Mouse (Mus musculus) forebrain, embryonic 12.5 days (tissue): ENCODE measurements around the gene Map3k15. TPM values are rescaled to one million over a fixed set of nuclear protein-coding genes. Genes with fewer than 3 reads are reported as not detected.

ENCODE experiments used
- ATAC-seq: fragments of 200-750 bp; cut with Nextera tagmentation; 2 replicates; pipeline ENCODE4 v1.8.0; 2017; ENCODE audit warnings: moderate TSS enrichment; ENCODE audit not compliant: low FRiP score
- H3K27ac ChIP-seq: fragments of 300-500 bp; sonication (generic); 2 replicates; pipeline ENCODE4 v1.5.1; 2016; ENCODE audit warnings: mild to moderate bottlenecking
- H3K27me3 ChIP-seq: fragments of 300-500 bp; sonication (generic); 2 replicates; pipeline ENCODE4 v1.6.1; 2016; ENCODE audit warnings: mild to moderate bottlenecking
- H3K36me3 ChIP-seq: fragments of 300-500 bp; sonication (generic); replicated peaks from 2 replicates; pipeline ENCODE4 v1.6.1; 2016; ENCODE audit warnings: mild to moderate bottlenecking
- H3K4me1 ChIP-seq: fragments of 300-500 bp; sonication (generic); 2 replicates; pipeline ENCODE4 v1.6.1; 2016
- H3K4me2 ChIP-seq: fragments of 300-500 bp; sonication (generic); 2 replicates; pipeline ENCODE4 v1.6.1; 2016; ENCODE audit warnings: mild to moderate bottlenecking, moderate library complexity
- H3K4me3 ChIP-seq: fragments of 300-500 bp; sonication (generic); replicated peaks from 2 replicates; pipeline ENCODE4 v1.5.1; 2016; ENCODE audit warnings: mild to moderate bottlenecking
- H3K9ac ChIP-seq: fragments of 300-500 bp; sonication (generic); 2 replicates; pipeline ENCODE4 v1.6.1; 2016; ENCODE audit warnings: mild to moderate bottlenecking
- H3K9me3 ChIP-seq: fragments of 300-500 bp; sonication (generic); 2 replicates; pipeline ENCODE4 v1.6.1; 2016
- WGBS: fragments of 180-500 bp; shearing (Covaris S2); methylation state at CpG from one replicate; pipeline ENCODE4 v1.1.7; 2016; 5-methylcytosine and 5-hydroxymethylcytosine counted together
- polyA plus RNA-seq: library from polyadenylated mRNA; unstranded; fragments of >200 nt; fragmentation: Nextera tagmentation; extraction: Ambion mirVana; gene quantifications from 2 replicates; pipeline ENCODE4 v1.2.1, GENCODE M21; 2016

Gene Map3k15
- polyA plus RNA-seq, 1 experiment from 2014 or later, result 0.17 TPM

GRCm38 (mm10) chrX:159976243-159976642, 12.0 kb upstream of the Map3k15 start:
- Histone ChIP-seq H3K4me2 (no peak overlapping the region), H3K27me3 (peaks cover 26% of the 10 kb centered on the region; the same call in 1 of the 2 replicates), H3K9me3 (no peaks in the 10 kb centered on the region), H3K4me3 (no peak overlapping the region), H3K4me1 (no peaks in the 10 kb centered on the region), H3K9ac (no peak overlapping the region), H3K36me3 (no peaks in the 10 kb centered on the region), H3K27ac (no peak overlapping the region)
- 61% methylated on average over 3 of the region's 3 CpGs for WGBS
- no peak for ATAC-seq

GRCm38 (mm10) chrX:159995808-159996207, 7.6 kb downstream of the Map3k15 start:
- Histone ChIP-seq H3K4me1 (no peaks in the 10 kb centered on the region), H3K27ac (no peak overlapping the region), H3K9ac (no peak overlapping the region), H3K27me3 (peaks cover 8% of the 10 kb centered on the region; the same call in 1 of the 2 replicates), H3K36me3 (no peaks in the 10 kb centered on the region), H3K9me3 (no peaks in the 10 kb centered on the region), H3K4me2 (no peak overlapping the region), H3K4me3 (no peak overlapping the region)
- WGBS, result 90% methylated on average over 6 of the region's 6 CpGs
- no peak for ATAC-seq

GRCm38 (mm10) chrX:160053306-160053705, 65.1 kb downstream of the Map3k15 start:
- Histone ChIP-seq H3K9me3 (no peaks in the 10 kb centered on the region), H3K27me3 (peaks cover 8% of the 10 kb centered on the region; the same call in 1 of the 2 replicates), H3K9ac (no peak overlapping the region), H3K27ac (no peak overlapping the region), H3K4me2 (no peak overlapping the region), H3K4me1 (no peaks in the 10 kb centered on the region), H3K4me3 (no peak overlapping the region), H3K36me3 (no peaks in the 10 kb centered on the region)
- no peak for ATAC-seq
- 50% methylated on average over 1 of the region's 1 CpGs for WGBS

- H3K4me3 ChIP-seq, result no peak overlapping the region
- H3K4me2 ChIP-seq, result no peak overlapping the region
- H3K36me3 ChIP-seq, result no peaks in the 10 kb centered on the region
- no peak overlapping the region for H3K9ac ChIP-seq
- peaks cover 8% of the 10 kb centered on the region; the same call in 1 of the 2 replicates for H3K27me3 ChIP-seq
- H3K27ac ChIP-seq, result no peak overlapping the region
- 82% methylated on average over 5 of the region's 5 CpGs for WGBS
- no peaks in the 10 kb centered on the region for H3K4me1 ChIP-seq
- ATAC-seq, result no peak
- no peaks in the 10 kb centered on the region for H3K9me3 ChIP-seq
These were observed 66.4 kb downstream of the Map3k15 start for GRCm38 (mm10) chrX:160054643-160055042.

- no peaks in the 10 kb centered on the region for H3K9me3 ChIP-seq
- H3K4me1 ChIP-seq, result no peaks in the 10 kb centered on the region
- H3K36me3 ChIP-seq, result no peaks in the 10 kb centered on the region
- ATAC-seq, result no peak
- H3K4me3 ChIP-seq, result no peak overlapping the region
- no peaks in the 10 kb centered on the region for H3K27me3 ChIP-seq
- H3K27ac ChIP-seq, result no peak overlapping the region
- no peak overlapping the region for H3K4me2 ChIP-seq
- H3K9ac ChIP-seq, result no peak overlapping the region
- WGBS, result 78% methylated on average over 1 of the region's 1 CpGs
These were observed 103.7 kb downstream of the Map3k15 start for GRCm38 (mm10) chrX:160091973-160092372.

GRCm38 (mm10) chrX:160107817-160108216, 119.6 kb downstream of the Map3k15 start:
- Histone ChIP-seq H3K36me3 (no peaks in the 10 kb centered on the region), H3K9me3 (no peaks in the 10 kb centered on the region), H3K27me3 (peaks cover 3% of the 10 kb centered on the region; the same call in 1 of the 2 replicates), H3K27ac (no peak overlapping the region), H3K9ac (no peak overlapping the region), H3K4me3 (no peak overlapping the region), H3K4me2 (no peak overlapping the region), H3K4me1 (no peaks in the 10 kb centered on the region)
- 78% methylated on average over 4 of the region's 4 CpGs for WGBS
- no peak for ATAC-seq

GRCm38 (mm10) chrX:160113777-160114176, 125.5 kb downstream of the Map3k15 start:
- ATAC-seq, result no peak
- no peaks in the 10 kb centered on the region for H3K36me3 ChIP-seq
- H3K9me3 ChIP-seq, result no peaks in the 10 kb centered on the region
- no peak overlapping the region for H3K9ac ChIP-seq
- H3K27me3 ChIP-seq, result 0 out of 2 replicates have a peak, but pooled peaks cover 3% of the 10 kb centered on the region
- H3K4me1 ChIP-seq, result no peaks in the 10 kb centered on the region
- no peak overlapping the region for H3K27ac ChIP-seq
- H3K4me2 ChIP-seq, result no peak overlapping the region
- H3K4me3 ChIP-seq, result no peak overlapping the region
- WGBS, result 93% methylated on average over 1 of the region's 1 CpGs

GRCm38 (mm10) chrX:160116074-160116473, 127.8 kb downstream of the Map3k15 start:
- H3K4me2 ChIP-seq, result no peak overlapping the region
- H3K4me3 ChIP-seq, result no peak overlapping the region
- no peak overlapping the region for H3K27ac ChIP-seq
- no peaks in the 10 kb centered on the region for H3K4me1 ChIP-seq
- no peak for ATAC-seq
- H3K9ac ChIP-seq, result no peak overlapping the region
- peaks cover 10% of the 10 kb centered on the region; the same call in 1 of the 2 replicates for H3K36me3 ChIP-seq
- H3K9me3 ChIP-seq, result no peaks in the 10 kb centered on the region
- H3K27me3 ChIP-seq, result 0 out of 2 replicates have a peak, but pooled peaks cover 9% of the 10 kb centered on the region

GRCm38 (mm10) chrX:160116658-160117057, 128.4 kb downstream of the Map3k15 start:
- Histone ChIP-seq H3K9me3 (no peaks in the 10 kb centered on the region), H3K4me3 (no peak overlapping the region), H3K9ac (no peak overlapping the region), H3K36me3 (peaks cover 10% of the 10 kb centered on the region; the same call in 1 of the 2 replicates), H3K27ac (no peak overlapping the region), H3K4me1 (no peaks in the 10 kb centered on the region), H3K4me2 (no peak overlapping the region), H3K27me3 (0 out of 2 replicates have a peak, but pooled peaks cover 9% of the 10 kb centered on the region)
- peak; percentile 33; the same call in 1 of the 2 replicates for ATAC-seq
- WGBS, result 75% methylated on average over 3 of the region's 3 CpGs

- no peak for ATAC-seq
- H3K4me1 ChIP-seq, result peaks cover 9% of the 10 kb centered on the region; the same call in 1 of the 2 replicates
- H3K9ac ChIP-seq, result no peak overlapping the region
- peaks cover 5% of the 10 kb centered on the region for H3K36me3 ChIP-seq
- no peak overlapping the region for H3K4me2 ChIP-seq
- no peak overlapping the region for H3K27ac ChIP-seq
- WGBS, result 86% methylated on average over 11 of the region's 11 CpGs
- peaks cover 8% of the 10 kb centered on the region; the same call in 1 of the 2 replicates for H3K27me3 ChIP-seq
- no peaks in the 10 kb centered on the region for H3K9me3 ChIP-seq
- H3K4me3 ChIP-seq, result no peak overlapping the region
These were observed 146.1 kb downstream of the Map3k15 start for GRCm38 (mm10) chrX:160134136-160134843.

- Histone ChIP-seq H3K4me3 (0 out of 2 replicates have a peak overlapping the region, but pooled peaks have one; percentile 13), H3K27me3 (peaks cover 11% of the 10 kb centered on the region; the same call in 1 of the 2 replicates)
These were observed 147.5 kb downstream of the Map3k15 start for GRCm38 (mm10) chrX:160135719-160136118.

GRCm38 (mm10) chrX:160136153-160136552, 147.9 kb downstream of the Map3k15 start:
- Histone ChIP-seq H3K27ac (no peak overlapping the region), H3K27me3 (peaks cover 11% of the 10 kb centered on the region; the same call in 1 of the 2 replicates), H3K36me3 (peaks cover 5% of the 10 kb centered on the region), H3K9ac (no peak overlapping the region), H3K4me2 (peak overlapping the region; percentile 67), H3K4me3 (peak overlapping the region; percentile 15), H3K9me3 (no peaks in the 10 kb centered on the region), H3K4me1 (peaks cover 9% of the 10 kb centered on the region; the same call in 1 of the 2 replicates)
- no peak for ATAC-seq
- WGBS, result 28% methylated on average over 5 of the region's 5 CpGs

More at GRCm38 (mm10) chrX:160135719-160136118, 147.5 kb downstream of the Map3k15 start:
- peaks cover 5% of the 10 kb centered on the region for H3K36me3 ChIP-seq
- peaks cover 9% of the 10 kb centered on the region; the same call in 1 of the 2 replicates for H3K4me1 ChIP-seq
- no peaks in the 10 kb centered on the region for H3K9me3 ChIP-seq
- no peak overlapping the region for H3K9ac ChIP-seq
- H3K4me2 ChIP-seq, result peak overlapping the region; percentile 67
- ATAC-seq, result no peak
- H3K27ac ChIP-seq, result no peak overlapping the region
- WGBS, result 24% methylated on average over 6 of the region's 6 CpGs
